Mouse (Mus musculus) lung, adult 2 months (tissue): ENCODE results near the gene Hcrt. TPM values are rescaled to one million over a fixed set of nuclear protein-coding genes. Genes with fewer than 3 reads are reported as not detected.
A peak's percentile ranks its signal among the peaks of the same experiment; 100 is the strongest.

Experiments used
- DNase-seq: peaks from one replicate; pipeline ENCODE4 v3.0.0; 2022
- H3K4me1 ChIP-seq: fragments of 200-500 bp; 2 replicates; pipeline ENCODE4 v1.6.1; 2011; ENCODE audit warnings: low read length; ENCODE audit not compliant: control insufficient read depth, insufficient read depth
- H3K4me3 ChIP-seq: fragments of 200-500 bp; replicated peaks from 2 replicates; pipeline ENCODE3; 2011; ENCODE audit warnings: low read depth, mild to moderate bottlenecking, control low read depth, low read length; ENCODE audit errors: extremely low read depth
- CTCF ChIP-seq: fragments of 200-500 bp; IDR thresholded peaks from 2 replicates; pipeline ENCODE4 v1.5.1; 2011; ENCODE audit warnings: mild to moderate bottlenecking, low read length, control low read depth; ENCODE audit not compliant: insufficient read depth
- POLR2A ChIP-seq: fragments of 200-500 bp; IDR thresholded peaks from 2 replicates; pipeline ENCODE4 v1.6.1; 2011; ENCODE audit warnings: low read depth, mild to moderate bottlenecking, control low read depth, low read length, borderline replicate concordance; ENCODE audit errors: extremely low read depth
- WGBS: fragments of 180-500 bp; shearing (Covaris S2); methylation state at CpG from one replicate; pipeline ENCODE4 v1.1.7; 2018; 5-methylcytosine and 5-hydroxymethylcytosine counted together
- polyA plus RNA-seq: library from polyadenylated mRNA; depleted of rRNA; stranded (reverse); fragments of >200 nt; gene quantifications from 2 replicates; pipeline ENCODE4 v1.2.3, GENCODE M21; 2012

Gene Hcrt
- polyA plus RNA-seq, 1 experiment: not detected

DNA sequence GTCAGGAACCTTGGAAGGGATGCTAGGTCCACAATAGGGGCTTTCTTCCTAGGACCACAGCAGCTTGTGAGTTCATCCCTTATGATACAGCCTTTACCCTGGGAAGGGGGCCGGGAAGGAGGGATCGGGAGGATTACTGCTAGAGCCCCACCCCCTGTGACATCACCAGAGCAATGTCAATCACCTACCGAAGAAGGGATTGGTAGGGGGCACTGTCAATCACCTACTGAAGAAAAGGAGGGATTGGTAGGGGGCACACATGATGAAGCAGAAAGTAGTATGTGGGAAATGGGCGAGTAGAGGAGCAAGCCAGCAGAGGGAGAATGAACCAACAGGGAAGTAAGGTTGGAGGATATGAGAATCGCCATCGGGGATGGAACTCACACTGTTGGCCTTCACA, 6.3 kb downstream of the Hcrt start:
- Histone ChIP-seq H3K4me3 (no peak overlapping the region), H3K4me1 (no peaks in the 10 kb centered on the region)
- DNase-seq: no peak
- WGBS: 64% methylated on average over 6 of the region's 6 CpGs
- TF ChIP-seq POLR2A (no peak), CTCF (no peak)

DNA sequence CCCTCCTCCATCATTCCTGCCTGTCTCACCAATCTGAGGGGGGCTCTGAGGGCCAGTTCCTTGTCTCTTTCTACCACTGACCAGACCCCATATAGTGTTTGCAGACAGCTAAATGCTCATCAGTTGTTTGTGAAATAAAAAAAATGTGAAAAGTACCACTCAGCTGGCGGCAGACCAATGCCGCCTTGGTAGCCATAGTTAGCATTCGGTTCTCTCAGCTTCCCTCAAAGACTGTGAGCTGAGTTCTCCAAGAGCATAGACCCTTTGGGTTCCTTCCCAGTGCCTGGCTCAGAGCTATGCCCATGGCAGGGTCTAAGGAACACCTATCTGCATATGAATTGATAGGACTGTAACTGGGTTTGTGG, 8.1 kb downstream of the Hcrt start:
- 88% methylated on average over 3 of the region's 3 CpGs for WGBS
- no peak for TF ChIP-seq CTCF
- no peak for TF ChIP-seq POLR2A
- no peak for DNase-seq
- H3K4me3 ChIP-seq: no peak overlapping the region
- H3K4me1 ChIP-seq: no peaks in the 10 kb centered on the region

DNA sequence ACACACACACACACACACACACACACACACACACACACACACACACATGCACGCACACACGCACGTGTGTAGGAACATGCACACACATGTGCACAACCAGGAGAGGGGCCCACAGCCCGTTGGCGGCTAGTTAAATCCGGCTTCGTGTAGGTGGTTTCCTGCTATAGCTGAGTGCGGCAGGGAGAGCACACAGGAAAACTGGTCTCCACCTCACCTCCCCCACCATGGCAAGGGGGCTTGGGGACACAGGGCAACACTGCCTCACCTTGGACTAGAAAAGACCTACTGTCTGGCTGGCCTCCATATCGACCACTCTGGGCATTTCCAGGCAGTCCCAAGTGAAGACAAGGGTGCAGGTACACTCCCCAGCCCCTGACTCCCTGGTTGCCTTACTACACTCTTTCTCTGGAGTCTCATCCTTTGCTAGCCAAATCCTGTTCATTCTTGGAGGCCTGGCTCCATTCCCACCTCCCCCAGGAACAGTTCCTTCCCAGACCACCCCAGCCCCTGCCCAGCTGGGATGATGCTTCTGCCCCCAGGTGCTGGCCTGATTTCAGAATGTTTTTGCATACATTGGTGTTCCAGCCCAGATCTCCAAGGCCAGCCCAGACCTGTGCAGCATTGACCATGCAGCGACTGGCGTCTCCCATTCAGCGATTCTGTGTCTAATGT, 8.6 kb downstream of the Hcrt start:
- TF ChIP-seq POLR2A (no peak), CTCF (no peak)
- no peak for DNase-seq
- 65% methylated on average over 12 of the region's 12 CpGs for WGBS
- H3K4me3 ChIP-seq: no peak overlapping the region
- no peaks in the 10 kb centered on the region; the same call in 1 of the 2 replicates for H3K4me1 ChIP-seq

DNA sequence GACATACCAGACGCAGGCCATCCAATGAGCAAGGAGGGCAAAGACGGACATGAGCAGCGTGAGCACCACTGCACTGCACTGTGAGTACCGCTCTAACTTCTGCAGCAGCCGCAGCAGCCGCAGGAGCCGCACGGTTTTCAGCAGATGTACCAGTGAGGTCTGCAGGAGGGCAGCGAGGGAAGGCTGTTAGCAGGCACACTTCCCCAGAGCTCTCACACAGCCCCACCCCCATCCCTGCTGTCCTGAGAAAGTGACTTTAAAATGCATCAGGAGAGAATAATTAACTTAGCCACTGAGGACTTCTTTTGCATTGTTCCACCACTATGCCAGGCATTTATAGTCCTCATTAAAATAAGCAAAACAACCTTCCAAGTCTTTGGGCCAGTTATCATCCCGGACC, 10.4 kb downstream of the Hcrt start:
- H3K4me1 ChIP-seq: no peaks in the 10 kb centered on the region; the same call in 1 of the 2 replicates
- no peak overlapping the region for H3K4me3 ChIP-seq
- DNase-seq: no peak
- TF ChIP-seq POLR2A: no peak
- WGBS: 37% methylated on average over 10 of the region's 10 CpGs

DNA sequence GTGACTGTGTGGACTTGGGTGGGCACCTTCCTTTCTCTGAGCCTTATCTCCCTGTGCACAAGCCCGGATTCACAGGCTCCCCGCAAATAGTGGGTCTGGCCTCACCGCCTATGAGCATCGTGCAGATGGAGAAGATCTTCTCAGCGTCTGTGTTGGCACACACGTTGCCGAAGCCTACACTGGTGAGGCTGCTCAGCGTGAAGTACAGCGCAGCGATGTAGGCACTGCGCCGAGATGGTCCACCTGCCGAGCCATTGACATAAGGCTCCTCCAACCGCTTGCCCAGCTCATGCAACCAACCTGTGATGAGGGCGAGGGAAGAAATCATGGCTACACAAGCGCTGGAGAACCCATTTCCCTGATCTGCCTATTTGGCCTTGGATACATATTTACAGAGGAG, 12.6 kb downstream of the Hcrt start:
- TF ChIP-seq POLR2A (no peak), CTCF (no peak)
- no peak for DNase-seq
- no peak overlapping the region for H3K4me3 ChIP-seq
- 85% methylated on average over 16 of the region's 16 CpGs for WGBS
- no peaks in the 10 kb centered on the region; the same call in 1 of the 2 replicates for H3K4me1 ChIP-seq

DNA sequence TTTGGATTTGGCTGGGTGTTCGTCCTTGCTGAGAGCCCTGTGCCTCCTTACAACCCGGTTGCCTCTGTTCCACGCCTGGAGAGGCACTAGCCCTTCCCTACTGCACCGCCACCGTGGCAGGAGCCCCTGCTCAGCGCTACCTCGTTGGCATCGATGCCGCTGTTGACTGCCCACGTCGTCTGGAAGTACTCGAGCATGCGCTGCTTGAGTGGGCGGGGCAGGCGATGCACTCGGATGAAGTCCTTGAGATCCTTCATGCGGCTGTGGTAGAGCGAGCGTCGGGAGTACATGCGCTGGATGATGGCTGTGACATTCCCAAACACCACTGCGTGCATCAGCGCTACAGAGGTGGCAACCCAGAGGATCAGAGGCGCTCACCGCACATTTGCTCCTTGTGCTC, 13.3 kb downstream of the Hcrt start:
- Histone ChIP-seq H3K4me3 (no peak overlapping the region), H3K4me1 (no peaks in the 10 kb centered on the region; the same call in 1 of the 2 replicates)
- no peak for TF ChIP-seq CTCF
- no peak for TF ChIP-seq POLR2A
- no peak for DNase-seq
- 36% methylated on average over 25 of the region's 25 CpGs for WGBS

DNA sequence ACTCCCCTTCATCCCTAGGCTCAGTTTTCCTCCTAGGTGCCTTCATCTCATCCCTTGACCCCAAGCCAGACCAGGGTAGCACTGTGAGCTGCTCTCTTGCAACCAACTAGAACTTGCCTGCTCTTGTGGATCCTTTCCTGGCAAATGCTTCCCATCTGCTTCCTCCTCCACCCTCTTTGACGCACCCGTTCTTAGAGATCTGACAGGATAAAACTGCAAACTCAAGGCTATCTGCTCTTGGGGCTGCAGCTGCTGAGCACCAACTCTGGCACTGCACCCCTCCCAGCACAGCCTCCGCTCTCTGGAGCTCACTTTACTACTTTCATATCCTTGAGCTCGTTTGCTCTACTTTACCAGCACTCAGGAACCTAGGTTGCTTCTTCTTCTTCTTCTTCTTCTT, 14.1 kb downstream of the Hcrt start:
- 57% methylated on average over 4 of the region's 4 CpGs for WGBS
- Histone ChIP-seq H3K4me3 (no peak overlapping the region), H3K4me1 (no peaks in the 10 kb centered on the region; the same call in 1 of the 2 replicates)
- no peak for TF ChIP-seq POLR2A
- no peak for DNase-seq

DNA sequence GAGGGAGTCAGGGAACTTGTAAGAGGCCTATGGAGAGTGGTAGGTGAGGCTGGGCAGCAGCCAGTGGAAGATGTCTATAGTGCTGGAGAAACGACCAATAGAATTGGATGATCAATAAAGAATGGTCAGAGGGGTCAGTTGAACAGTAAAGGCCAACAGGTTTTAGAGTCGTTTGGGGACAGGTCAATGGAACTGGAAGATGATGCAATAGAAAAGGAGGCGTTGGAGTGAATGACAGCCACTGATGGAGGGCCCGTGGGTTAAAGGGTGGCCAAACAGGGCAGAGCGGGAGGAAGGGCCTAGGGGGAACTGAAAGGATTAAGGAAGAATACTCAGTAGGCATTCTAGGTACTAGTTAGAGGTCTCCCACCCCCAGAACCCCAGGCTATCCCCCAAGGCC, 15.6 kb downstream of the Hcrt start:
- 69% methylated on average over 5 of the region's 5 CpGs for WGBS
- Histone ChIP-seq H3K4me3 (no peak overlapping the region), H3K4me1 (no peaks in the 10 kb centered on the region; the same call in 1 of the 2 replicates)
- DNase-seq: no peak
- TF ChIP-seq POLR2A (no peak), CTCF (no peak)

DNA sequence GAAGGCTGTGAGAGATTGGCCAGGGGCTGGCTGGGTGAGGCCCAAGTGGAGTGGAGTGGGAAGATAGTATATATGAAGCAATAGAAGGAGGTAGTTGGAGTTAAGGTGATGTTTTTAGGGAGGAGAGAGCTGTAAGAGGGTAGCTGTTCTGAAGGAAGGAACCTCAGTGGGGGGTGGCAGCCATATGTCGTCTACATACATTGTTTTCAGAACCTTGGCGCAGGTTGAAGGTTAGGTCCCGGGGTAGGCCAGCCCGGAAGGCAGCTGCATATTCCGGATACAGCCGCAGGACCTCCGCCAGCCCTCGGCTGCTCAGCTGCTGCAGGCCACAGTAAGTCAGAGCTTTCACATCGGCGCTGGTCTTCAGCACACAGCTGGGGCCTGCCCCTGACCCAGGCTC, 16.2 kb downstream of the Hcrt start:
- DNase-seq: no peak
- WGBS: 80% methylated on average over 10 of the region's 10 CpGs
- Histone ChIP-seq H3K4me3 (no peak overlapping the region), H3K4me1 (no peaks in the 10 kb centered on the region; the same call in 1 of the 2 replicates)
- TF ChIP-seq CTCF (no peak), POLR2A (no peak)

DNA sequence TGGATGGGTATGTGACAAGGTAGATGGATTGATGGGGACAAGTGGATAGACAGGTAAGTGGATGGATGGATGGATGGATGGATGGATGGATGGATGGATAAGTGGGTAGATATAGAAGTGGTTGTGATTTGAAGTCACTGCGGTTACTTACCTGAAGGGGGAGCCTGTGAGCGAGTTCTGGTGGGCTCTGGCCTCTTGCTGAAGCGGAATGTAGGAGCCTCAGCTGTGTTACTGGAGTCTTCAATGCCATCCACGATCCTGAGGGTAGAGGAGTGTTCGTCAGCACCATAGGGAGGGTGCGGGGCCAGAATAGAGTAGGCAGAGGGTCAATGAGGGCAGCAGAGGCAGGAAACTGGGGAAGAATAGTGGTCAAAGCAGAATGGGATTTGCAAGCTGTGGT, 17.6 kb downstream of the Hcrt start:
- Histone ChIP-seq H3K4me1 (no peaks in the 10 kb centered on the region; the same call in 1 of the 2 replicates), H3K4me3 (no peak overlapping the region)
- TF ChIP-seq POLR2A: no peak
- peak; percentile 67 for TF ChIP-seq CTCF
- 17% methylated on average over 6 of the region's 6 CpGs for WGBS
- DNase-seq: peak; percentile 31
